Mouse (Mus musculus) lung, postnatal 0 days (tissue): ENCODE measurements around the gene Dlgap1. TPM values are rescaled to one million over a fixed set of nuclear protein-coding genes. Genes with fewer than 3 reads are reported as not detected.

Experiments used
- ATAC-seq: fragments of 200-750 bp; cut with Nextera tagmentation; 2 replicates; pipeline ENCODE4 v1.8.0; 2017; ENCODE audit warnings: moderate library complexity
- DNase-seq: peaks from one replicate; pipeline ENCODE4 v3.0.0-alpha.2; 2016; ENCODE audit warnings: low spot score
- H3K27ac ChIP-seq: fragments of 300-500 bp; sonication (generic); 2 replicates; pipeline ENCODE4 v1.5.1; 2014; ENCODE audit warnings: antibody characterized with exemption, mild to moderate bottlenecking, low read length, mixed read lengths
- H3K27me3 ChIP-seq: fragments of 300-500 bp; sonication (generic); replicated peaks from 2 replicates; pipeline ENCODE4 v1.6.1; 2014; ENCODE audit warnings: low read length, mixed read lengths; ENCODE audit not compliant: insufficient read depth
- H3K36me3 ChIP-seq: fragments of 300-500 bp; sonication (generic); 2 replicates; pipeline ENCODE4 v1.6.1; 2014; ENCODE audit warnings: low read length, mixed read lengths; ENCODE audit not compliant: insufficient read depth
- H3K4me1 ChIP-seq: fragments of 300-500 bp; sonication (generic); 2 replicates; pipeline ENCODE4 v1.6.1; 2014; ENCODE audit warnings: antibody characterized with exemption, low read depth, low read length, mixed read lengths; ENCODE audit not compliant: insufficient read depth
- H3K4me2 ChIP-seq: fragments of 300-500 bp; sonication (generic); replicated peaks from 2 replicates; pipeline ENCODE4 v1.6.1; 2014; ENCODE audit warnings: low read depth, mild to moderate bottlenecking, low read length, moderate library complexity, mixed read lengths
- H3K4me3 ChIP-seq: fragments of 300-500 bp; sonication (generic); 2 replicates; pipeline ENCODE4 v1.5.1; 2014; ENCODE audit warnings: low read depth, low read length
- H3K9ac ChIP-seq: fragments of 300-500 bp; sonication (generic); replicated peaks from 2 replicates; pipeline ENCODE4 v1.6.1; 2014; ENCODE audit warnings: low read depth, mild to moderate bottlenecking
- H3K9me3 ChIP-seq: fragments of 300-500 bp; sonication (generic); 2 replicates; pipeline ENCODE4 v1.6.1; 2016; ENCODE audit warnings: low read length, mixed read lengths
- CTCF ChIP-seq: IDR thresholded peaks from 2 replicates; pipeline ENCODE4 v1.5.1; 2016; ENCODE audit warnings: antibody characterized with exemption, mild to moderate bottlenecking
- EP300 ChIP-seq: IDR thresholded peaks from 2 replicates; pipeline ENCODE4 v1.6.1; 2016; ENCODE audit warnings: antibody characterized with exemption, mild to moderate bottlenecking, control low read depth
- WGBS: fragments of 180-500 bp; shearing (Covaris S2); extraction: QIAGEN DNeasy Blood & Tissue Kit; methylation state at CpG from one replicate; pipeline ENCODE4 v1.1.7; 2014; 5-methylcytosine and 5-hydroxymethylcytosine counted together
- polyA plus RNA-seq: library from polyadenylated mRNA; unstranded; fragments of >200 nt; fragmentation: Nextera tagmentation; extraction: Ambion mirVana; gene quantifications from 2 replicates; pipeline ENCODE4 v1.2.1, GENCODE M21; 2015

Dlgap1 gene
- polyA plus RNA-seq, 1 experiment from 2014 or later, result 0.26 TPM

DNA sequence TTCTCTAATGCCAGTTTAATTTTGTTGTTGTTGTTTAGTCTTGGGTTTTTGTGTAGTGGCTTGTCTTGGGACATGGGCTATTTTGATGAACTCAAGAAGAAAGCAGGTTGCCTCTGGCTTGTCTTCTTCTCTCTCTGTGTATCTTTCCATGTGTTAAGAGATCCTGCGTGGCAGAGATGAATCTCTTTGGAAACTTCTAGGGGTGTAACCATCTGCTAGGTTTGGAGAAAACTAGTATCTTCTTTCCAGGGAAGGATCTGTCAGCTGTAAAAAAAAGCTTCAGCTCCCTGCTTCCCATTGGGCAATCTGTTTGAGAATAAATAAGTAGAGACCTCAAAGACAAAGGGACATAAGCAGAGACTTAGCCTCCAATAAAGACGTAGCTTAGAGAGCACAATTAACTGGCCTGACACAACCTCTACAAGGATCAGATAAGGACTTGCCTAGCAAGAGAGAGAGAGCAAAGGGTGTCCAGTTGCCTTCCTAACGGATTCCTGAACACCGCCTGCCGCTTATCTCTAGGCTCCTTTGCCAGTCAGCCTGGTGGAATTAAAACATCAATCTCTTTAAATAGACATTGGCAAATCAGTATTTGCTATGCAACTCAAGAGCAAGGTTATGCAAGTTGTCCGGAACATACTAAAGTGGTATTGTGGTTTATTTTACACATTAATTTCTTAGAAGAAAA, 13.5 kb downstream of the Dlgap1 start:
- no peaks in the 10 kb centered on the region for H3K9me3 ChIP-seq
- H3K4me1 ChIP-seq, result no peaks in the 10 kb centered on the region
- 42% methylated on average over 6 of the region's 6 CpGs for WGBS
- H3K27ac ChIP-seq, result no peak overlapping the region
- no peaks in the 10 kb centered on the region for H3K36me3 ChIP-seq
- no peak for ATAC-seq
- no peaks in the 10 kb centered on the region for H3K27me3 ChIP-seq
- H3K4me3 ChIP-seq, result no peak overlapping the region
- DNase-seq, result no peak
- no peak overlapping the region for H3K9ac ChIP-seq
- no peak for TF ChIP-seq EP300
- TF ChIP-seq CTCF, result no peak
- no peak overlapping the region for H3K4me2 ChIP-seq

DNA sequence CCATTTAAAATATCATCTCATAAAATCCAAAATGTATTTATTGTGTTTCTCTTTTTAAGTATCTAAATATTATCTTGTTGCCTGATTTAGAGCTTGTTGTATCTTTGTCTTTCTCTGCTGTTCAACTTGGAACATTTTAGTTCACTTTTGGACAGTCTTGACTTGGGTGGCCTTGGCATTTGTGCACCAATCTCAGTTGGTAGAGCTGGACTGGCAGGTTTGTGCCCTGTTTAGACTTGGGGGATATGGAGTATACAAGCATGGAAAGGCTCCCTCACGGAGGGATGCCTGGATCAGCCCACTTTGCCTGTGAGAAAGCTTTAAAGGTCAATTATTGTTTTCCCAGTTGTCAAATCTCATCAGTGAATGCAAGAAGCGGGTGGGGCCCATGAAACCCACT, 27.5 kb downstream of the Dlgap1 start:
- 68% methylated on average over 2 of the region's 2 CpGs for WGBS
- Histone ChIP-seq H3K36me3 (no peaks in the 10 kb centered on the region), H3K27ac (no peak overlapping the region), H3K4me2 (no peak overlapping the region), H3K4me1 (no peaks in the 10 kb centered on the region), H3K9ac (no peak overlapping the region), H3K9me3 (no peaks in the 10 kb centered on the region), H3K4me3 (no peak overlapping the region), H3K27me3 (no peaks in the 10 kb centered on the region)
- DNase-seq (no peak), ATAC-seq (no peak)
- TF ChIP-seq EP300 (no peak), CTCF (no peak)

DNA sequence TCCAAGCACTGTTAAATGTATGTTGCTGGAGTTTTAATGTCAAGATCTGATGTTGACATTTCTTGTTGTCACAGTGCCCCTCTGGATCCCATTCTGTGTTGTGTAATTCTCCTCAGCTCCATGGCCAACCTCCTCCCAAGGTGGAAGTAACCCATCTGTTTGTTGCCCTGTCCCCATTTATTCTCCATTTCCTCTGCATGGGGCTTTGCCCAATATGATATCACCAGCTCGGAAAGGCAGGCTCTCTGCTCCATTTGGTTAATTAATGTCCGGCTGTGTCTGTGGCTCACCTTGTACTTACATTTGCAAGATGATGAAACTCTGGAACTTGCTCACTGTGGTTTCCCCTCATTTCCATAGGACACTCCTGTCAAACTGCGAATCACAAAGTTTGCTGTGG, 33.2 kb downstream of the Dlgap1 start:
- DNase-seq (no peak), ATAC-seq (no peak)
- no peak overlapping the region for H3K4me3 ChIP-seq
- H3K27ac ChIP-seq, result no peak overlapping the region
- TF ChIP-seq CTCF (no peak), EP300 (no peak)
- H3K36me3 ChIP-seq, result no peaks in the 10 kb centered on the region
- H3K27me3 ChIP-seq, result no peaks in the 10 kb centered on the region
- H3K9me3 ChIP-seq, result no peaks in the 10 kb centered on the region
- WGBS, result 80% methylated on average over 3 of the region's 3 CpGs
- H3K9ac ChIP-seq, result no peak overlapping the region
- H3K4me1 ChIP-seq, result no peaks in the 10 kb centered on the region
- H3K4me2 ChIP-seq, result no peak overlapping the region

DNA sequence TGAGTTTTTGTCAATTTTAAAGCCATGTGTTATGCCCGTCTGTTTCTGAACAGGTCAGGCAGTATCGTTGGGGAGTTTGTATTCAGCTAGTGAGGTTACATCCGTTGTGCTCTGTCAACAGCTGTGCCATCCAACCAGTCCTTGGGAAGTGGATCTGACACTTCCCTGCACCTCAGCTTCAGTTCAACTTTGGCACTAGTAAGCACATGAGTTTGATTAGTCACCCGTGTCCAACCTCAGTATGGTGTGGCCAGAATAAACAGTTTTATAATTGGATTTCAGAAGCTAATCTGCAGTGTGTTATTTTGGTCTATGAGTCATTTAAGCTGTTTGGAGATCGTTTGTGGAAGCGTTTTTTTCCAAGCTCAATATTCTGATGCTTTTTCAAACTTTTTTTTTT, 35.8 kb downstream of the Dlgap1 start:
- DNase-seq, result no peak
- no peak overlapping the region for H3K27ac ChIP-seq
- no peaks in the 10 kb centered on the region for H3K4me1 ChIP-seq
- no peaks in the 10 kb centered on the region for H3K27me3 ChIP-seq
- TF ChIP-seq EP300, result no peak
- TF ChIP-seq CTCF, result no peak
- H3K9ac ChIP-seq, result no peak overlapping the region
- H3K4me2 ChIP-seq, result no peak overlapping the region
- no peaks in the 10 kb centered on the region for H3K36me3 ChIP-seq
- H3K4me3 ChIP-seq, result no peak overlapping the region
- WGBS, result 69% methylated on average over 6 of the region's 6 CpGs
- no peaks in the 10 kb centered on the region for H3K9me3 ChIP-seq
- ATAC-seq, result no peak

DNA sequence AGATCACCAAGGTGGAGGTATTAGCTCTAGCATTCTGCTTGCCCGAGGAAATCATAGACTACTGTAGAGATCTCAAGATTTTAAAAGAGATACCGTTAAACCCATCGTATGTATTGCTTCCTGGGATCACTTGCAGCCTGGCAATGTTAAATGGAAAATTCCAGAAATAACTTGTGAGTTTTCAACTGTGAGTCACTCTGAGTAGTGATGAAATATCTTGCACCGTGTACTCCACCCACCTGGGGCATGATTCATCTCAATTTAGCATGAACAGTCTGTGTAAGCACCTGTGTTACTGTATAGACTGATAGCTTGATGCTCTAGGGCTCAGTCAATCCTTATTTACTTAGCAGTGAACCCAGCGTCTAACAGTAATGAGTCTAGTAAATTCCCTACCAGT, 38.7 kb downstream of the Dlgap1 start:
- TF ChIP-seq EP300 (no peak), CTCF (no peak)
- Histone ChIP-seq H3K9me3 (no peaks in the 10 kb centered on the region), H3K4me2 (no peak overlapping the region), H3K27me3 (no peaks in the 10 kb centered on the region), H3K9ac (no peak overlapping the region), H3K4me3 (no peak overlapping the region), H3K4me1 (no peaks in the 10 kb centered on the region), H3K27ac (no peak overlapping the region), H3K36me3 (no peaks in the 10 kb centered on the region)
- no peak for DNase-seq
- no peak for ATAC-seq
- WGBS, result 79% methylated on average over 5 of the region's 5 CpGs

DNA sequence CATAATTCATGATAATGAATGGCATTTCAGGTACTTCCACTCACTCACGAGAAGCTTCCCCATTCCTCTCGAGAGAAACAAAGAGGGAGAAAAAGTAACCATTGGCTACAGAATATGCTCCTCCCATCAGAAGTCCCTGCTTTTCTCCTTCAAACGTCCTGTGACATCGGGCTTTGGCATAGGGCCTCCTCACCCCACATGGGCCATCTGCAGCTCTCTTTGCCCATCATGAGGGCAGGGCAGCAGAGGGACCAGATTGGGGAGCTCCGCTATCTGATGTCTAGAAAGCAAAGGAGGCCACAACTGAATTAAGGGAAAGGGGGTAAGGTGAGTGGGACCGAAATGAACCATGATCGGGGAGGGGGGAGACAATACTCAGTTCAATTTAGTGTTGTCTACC, 47.6 kb downstream of the Dlgap1 start:
- H3K4me1 ChIP-seq, result no peaks in the 10 kb centered on the region
- no peaks in the 10 kb centered on the region for H3K27me3 ChIP-seq
- ATAC-seq, result no peak
- H3K9ac ChIP-seq, result no peak overlapping the region
- H3K9me3 ChIP-seq, result no peaks in the 10 kb centered on the region
- no peak overlapping the region for H3K27ac ChIP-seq
- no peak for TF ChIP-seq EP300
- no peak for TF ChIP-seq CTCF
- 58% methylated on average over 7 of the region's 7 CpGs for WGBS
- no peaks in the 10 kb centered on the region for H3K36me3 ChIP-seq
- DNase-seq, result no peak
- H3K4me3 ChIP-seq, result no peak overlapping the region
- no peak overlapping the region for H3K4me2 ChIP-seq

DNA sequence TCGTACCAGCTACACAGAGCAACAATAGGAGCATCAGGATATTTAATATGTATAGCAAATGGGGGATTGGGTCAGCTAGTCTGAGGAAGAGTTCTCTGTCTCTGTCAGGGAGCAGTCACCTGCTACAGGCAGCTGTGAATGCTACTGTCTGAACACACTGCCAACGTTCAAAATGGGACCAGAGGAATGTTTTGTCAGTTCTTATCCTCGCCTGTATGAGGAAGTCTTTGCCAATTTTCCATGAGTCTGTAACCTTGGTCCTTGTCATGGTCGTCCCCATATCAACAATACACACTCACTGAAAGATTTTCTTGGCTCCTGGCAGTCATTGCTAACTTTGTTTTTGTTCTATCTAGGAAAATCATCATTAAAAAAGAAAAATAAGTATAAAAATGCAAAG, 51.5 kb downstream of the Dlgap1 start:
- Histone ChIP-seq H3K27me3 (no peaks in the 10 kb centered on the region), H3K4me2 (no peak overlapping the region), H3K9ac (no peak overlapping the region), H3K4me3 (no peak overlapping the region), H3K9me3 (no peaks in the 10 kb centered on the region), H3K27ac (no peak overlapping the region), H3K4me1 (no peaks in the 10 kb centered on the region), H3K36me3 (no peaks in the 10 kb centered on the region)
- TF ChIP-seq CTCF (no peak), EP300 (no peak)
- WGBS, result 61% methylated on average over 4 of the region's 4 CpGs
- DNase-seq (no peak), ATAC-seq (no peak)
